Mouse (Mus musculus): Measurements from ENCODE around the gene Armc9. TPM values are rescaled to one million over a fixed set of nuclear protein-coding genes. Genes with fewer than 3 reads are reported as not detected.

Armc9 gene
- polyA plus RNA-seq, 1 experiment from 2014 or later, result 33.0 TPM

GRCm38 (mm10) chr1:86143165-86143564 is 11.4 kb upstream of the Armc9 start:
- Histone ChIP-seq H3K36me3 (replicated peaks; ENCODE audit: control insufficient read depth, insufficient read depth) (peaks cover 42% of the 10 kb centered on the region), H3K9ac (no peak overlapping the region)
- no peak for ATAC-seq (ENCODE audit: low FRiP score)

GRCm38 (mm10) chr1:86144001-86144944 is 10.3 kb upstream of the Armc9 start:
- Histone ChIP-seq H3K4me1 (replicated peaks; ENCODE audit: control insufficient read depth, insufficient read depth, low read length) (no peaks in the 10 kb centered on the region), H3K27ac (no peak overlapping the region), H3K27me3 (ENCODE audit: control insufficient read depth, insufficient read depth, low read length) (no peaks in the 10 kb centered on the region), H3K9me3 (ENCODE audit: control insufficient read depth, low read length) (no peaks in the 10 kb centered on the region), H3K9ac (no peak overlapping the region), H3K4me2 (replicated peaks) (no peak overlapping the region), H3K4me3 (replicated peaks; ENCODE audit: low read length) (no peak overlapping the region), H3K36me3 (replicated peaks; ENCODE audit: control insufficient read depth, insufficient read depth) (peaks cover 31% of the 10 kb centered on the region)
- no peak for ATAC-seq (ENCODE audit: low FRiP score)
- WGBS, result 78% methylated on average over 21 of the region's 21 CpGs
- DNase-seq (ENCODE audit: low spot score), result no peak

More at GRCm38 (mm10) chr1:86143165-86143564, 11.4 kb upstream of the Armc9 start:
- no peak overlapping the region for H3K4me3 ChIP-seq (replicated peaks; ENCODE audit: low read length)
- no peaks in the 10 kb centered on the region for H3K9me3 ChIP-seq (ENCODE audit: control insufficient read depth, low read length)
- 88% methylated on average over 4 of the region's 4 CpGs for WGBS
- H3K27me3 ChIP-seq (ENCODE audit: control insufficient read depth, insufficient read depth, low read length), result no peaks in the 10 kb centered on the region
- no peak overlapping the region for H3K4me2 ChIP-seq (replicated peaks)
- no peaks in the 10 kb centered on the region for H3K4me1 ChIP-seq (replicated peaks; ENCODE audit: control insufficient read depth, insufficient read depth, low read length)
- no peak for DNase-seq (ENCODE audit: low spot score)
- H3K27ac ChIP-seq, result no peak overlapping the region

- no peaks in the 10 kb centered on the region for H3K4me1 ChIP-seq (replicated peaks; ENCODE audit: control insufficient read depth, insufficient read depth, low read length)
- 91% methylated on average over 5 of the region's 5 CpGs for WGBS
- H3K9me3 ChIP-seq (ENCODE audit: control insufficient read depth, low read length), result no peaks in the 10 kb centered on the region
- H3K36me3 ChIP-seq (replicated peaks; ENCODE audit: control insufficient read depth, insufficient read depth), result peaks cover 11% of the 10 kb centered on the region
- H3K9ac ChIP-seq, result no peak overlapping the region
- H3K27ac ChIP-seq, result no peak overlapping the region
- H3K4me3 ChIP-seq (replicated peaks; ENCODE audit: low read length), result no peak overlapping the region
- ATAC-seq (ENCODE audit: low FRiP score), result no peak
- H3K4me2 ChIP-seq (replicated peaks), result no peak overlapping the region
- DNase-seq (ENCODE audit: low spot score), result no peak
- no peaks in the 10 kb centered on the region for H3K27me3 ChIP-seq (ENCODE audit: control insufficient read depth, insufficient read depth, low read length)
Observed at GRCm38 (mm10) chr1:86146293-86146692, 8.3 kb upstream of the Armc9 start.

GRCm38 (mm10) chr1:86147557-86147956 is 7.0 kb upstream of the Armc9 start:
- H3K9me3 ChIP-seq (ENCODE audit: control insufficient read depth, low read length), result no peaks in the 10 kb centered on the region
- H3K36me3 ChIP-seq (replicated peaks; ENCODE audit: control insufficient read depth, insufficient read depth), result peaks cover 6% of the 10 kb centered on the region
- DNase-seq (ENCODE audit: low spot score), result no peak
- no peak overlapping the region for H3K27ac ChIP-seq
- no peak overlapping the region for H3K4me3 ChIP-seq (replicated peaks; ENCODE audit: low read length)
- 86% methylated on average over 5 of the region's 5 CpGs for WGBS
- no peaks in the 10 kb centered on the region for H3K27me3 ChIP-seq (ENCODE audit: control insufficient read depth, insufficient read depth, low read length)
- no peak overlapping the region for H3K9ac ChIP-seq
- ATAC-seq (ENCODE audit: low FRiP score), result no peak
- no peak overlapping the region for H3K4me2 ChIP-seq (replicated peaks)
- H3K4me1 ChIP-seq (replicated peaks; ENCODE audit: control insufficient read depth, insufficient read depth, low read length), result no peaks in the 10 kb centered on the region

GRCm38 (mm10) chr1:86148161-86148560 is 6.4 kb upstream of the Armc9 start:
- Histone ChIP-seq H3K4me2 (replicated peaks) (no peak overlapping the region), H3K36me3 (replicated peaks; ENCODE audit: control insufficient read depth, insufficient read depth) (no peaks in the 10 kb centered on the region; the same call in 1 of the 2 replicates), H3K27ac (no peak overlapping the region), H3K9me3 (ENCODE audit: control insufficient read depth, low read length) (no peaks in the 10 kb centered on the region), H3K9ac (no peak overlapping the region), H3K4me1 (replicated peaks; ENCODE audit: control insufficient read depth, insufficient read depth, low read length) (no peaks in the 10 kb centered on the region), H3K4me3 (replicated peaks; ENCODE audit: low read length) (no peak overlapping the region), H3K27me3 (ENCODE audit: control insufficient read depth, insufficient read depth, low read length) (no peaks in the 10 kb centered on the region)
- no peak for ATAC-seq (ENCODE audit: low FRiP score)
- DNase-seq (ENCODE audit: low spot score), result no peak
- WGBS, result 77% methylated on average over 9 of the region's 9 CpGs

GRCm38 (mm10) chr1:86150929-86151328 is 3.7 kb upstream of the Armc9 start:
- Histone ChIP-seq H3K4me3 (replicated peaks; ENCODE audit: low read length) (no peak overlapping the region), H3K36me3 (replicated peaks; ENCODE audit: control insufficient read depth, insufficient read depth) (no peaks in the 10 kb centered on the region), H3K4me2 (replicated peaks) (no peak overlapping the region), H3K9me3 (ENCODE audit: control insufficient read depth, low read length) (no peaks in the 10 kb centered on the region), H3K4me1 (replicated peaks; ENCODE audit: control insufficient read depth, insufficient read depth, low read length) (peaks cover 12% of the 10 kb centered on the region), H3K27ac (no peak overlapping the region), H3K27me3 (ENCODE audit: control insufficient read depth, insufficient read depth, low read length) (no peaks in the 10 kb centered on the region), H3K9ac (no peak overlapping the region)
- no peak for ATAC-seq (ENCODE audit: low FRiP score)
- no peak for DNase-seq (ENCODE audit: low spot score)
- WGBS, result 87% methylated on average over 6 of the region's 6 CpGs

GRCm38 (mm10) chr1:86151376-86151775 is 3.2 kb upstream of the Armc9 start:
- Histone ChIP-seq H3K4me2 (replicated peaks) (no peak overlapping the region), H3K36me3 (replicated peaks; ENCODE audit: control insufficient read depth, insufficient read depth) (no peaks in the 10 kb centered on the region), H3K4me3 (replicated peaks; ENCODE audit: low read length) (no peak overlapping the region), H3K27me3 (ENCODE audit: control insufficient read depth, insufficient read depth, low read length) (no peaks in the 10 kb centered on the region), H3K27ac (no peak overlapping the region), H3K9me3 (ENCODE audit: control insufficient read depth, low read length) (no peaks in the 10 kb centered on the region), H3K4me1 (replicated peaks; ENCODE audit: control insufficient read depth, insufficient read depth, low read length) (peaks cover 12% of the 10 kb centered on the region), H3K9ac (no peak overlapping the region)
- WGBS, result 90% methylated on average over 7 of the region's 7 CpGs
- DNase-seq (ENCODE audit: low spot score) (no peak), ATAC-seq (ENCODE audit: low FRiP score) (no peak)

- Histone ChIP-seq H3K27ac (no peak overlapping the region), H3K36me3 (replicated peaks; ENCODE audit: control insufficient read depth, insufficient read depth) (peaks cover 8% of the 10 kb centered on the region; the same call in 1 of the 2 replicates), H3K4me3 (replicated peaks; ENCODE audit: low read length) (no peak overlapping the region), H3K27me3 (ENCODE audit: control insufficient read depth, insufficient read depth, low read length) (no peaks in the 10 kb centered on the region), H3K9me3 (ENCODE audit: control insufficient read depth, low read length) (no peaks in the 10 kb centered on the region), H3K4me1 (replicated peaks; ENCODE audit: control insufficient read depth, insufficient read depth, low read length) (peaks cover 12% of the 10 kb centered on the region), H3K4me2 (replicated peaks) (no peak overlapping the region), H3K9ac (no peak overlapping the region)
- 100% methylated on average over 1 of the region's 1 CpGs for WGBS
- ATAC-seq (ENCODE audit: low FRiP score) (no peak), DNase-seq (ENCODE audit: low spot score) (no peak)
Observed at GRCm38 (mm10) chr1:86152618-86153017, 2.0 kb upstream of the Armc9 start.

GRCm38 (mm10) chr1:86154824-86155164 is 214 bp downstream of the Armc9 start:
- Histone ChIP-seq H3K4me1 (replicated peaks; ENCODE audit: control insufficient read depth, insufficient read depth, low read length) (peaks cover 12% of the 10 kb centered on the region), H3K9me3 (ENCODE audit: control insufficient read depth, low read length) (no peaks in the 10 kb centered on the region), H3K27ac (no peak overlapping the region), H3K9ac (peak overlapping the region; percentile 78), H3K4me2 (replicated peaks) (peak overlapping the region; percentile 85), H3K27me3 (ENCODE audit: control insufficient read depth, insufficient read depth, low read length) (no peaks in the 10 kb centered on the region), H3K36me3 (replicated peaks; ENCODE audit: control insufficient read depth, insufficient read depth) (peaks cover 22% of the 10 kb centered on the region), H3K4me3 (replicated peaks; ENCODE audit: low read length) (peak overlapping the region; percentile 75)
- WGBS, result 0% methylated on average over 18 of the region's 18 CpGs
- DNase-seq (ENCODE audit: low spot score), result no peak
- ATAC-seq (ENCODE audit: low FRiP score), result no peak

Measured in hindbrain, embryonic 14.5 days (tissue).